Mouse (Mus musculus) heart, postnatal 0 days (tissue): ENCODE results near the gene Cmip.

Experiments used
- CTCF ChIP-seq: IDR thresholded peaks from 2 replicates; pipeline ENCODE4 v1.5.1; 2016; ENCODE audit warnings: antibody characterized with exemption, control low read depth, low read depth
- EP300 ChIP-seq: IDR thresholded peaks from 2 replicates; pipeline ENCODE4 v1.6.1; 2016; ENCODE audit warnings: antibody characterized with exemption, low read depth

DNA sequence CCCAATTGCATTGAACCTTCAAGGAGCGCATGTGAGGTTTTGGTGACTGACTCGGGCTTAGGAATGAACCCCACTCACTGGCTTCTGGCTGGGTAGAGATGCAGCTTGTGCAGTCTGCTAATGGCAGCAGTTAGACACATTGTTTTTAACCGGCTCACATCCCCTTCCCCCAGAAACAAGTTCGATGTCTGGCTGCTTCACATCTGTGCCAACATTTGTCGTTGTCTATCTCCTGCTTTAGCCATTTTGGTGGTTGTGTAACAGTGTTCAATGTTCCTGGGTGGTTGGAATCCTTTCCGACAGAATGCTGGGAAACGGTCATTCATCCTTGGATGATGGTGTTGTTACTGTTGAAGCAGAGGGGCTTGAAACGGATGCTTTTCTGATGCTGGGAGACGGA lies 72.3 kb downstream of the Cmip start:
- TF ChIP-seq CTCF (no peak), EP300 (no peak)
